Mouse (Mus musculus): ENCODE results near the gene Pa2g4. TPM values are rescaled to one million over a fixed set of nuclear protein-coding genes. Genes with fewer than 3 reads are reported as not detected.
A peak's percentile ranks its signal among the peaks of the same experiment; 100 is the strongest.

Pa2g4 gene
- polyA plus RNA-seq, 1 experiment from 2014 or later: 213 TPM

GRCm38 (mm10) chr10:128547361-128548032 is 18.3 kb downstream of the Pa2g4 start, which contains the start of gene Zc3h10:
Zc3h10 (minus strand) TSS chr10:128547774.
- H3K36me3 ChIP-seq: peaks cover 18% of the 10 kb centered on the region
- H3K4me2 ChIP-seq: peak within 1 kb of the TSS; percentile 74
- H3K4me3 ChIP-seq (replicated peaks): peak within 1 kb of the TSS; percentile 81
- no peaks in the 10 kb centered on the region for H3K9me3 ChIP-seq
- under 1% methylated on average over 50 of the region's 50 CpGs for WGBS
- peak; percentile 90 for ATAC-seq (ENCODE audit: insufficient read depth, low FRiP score, low read depth)
- no peaks in the 10 kb centered on the region for H3K4me1 ChIP-seq
- H3K27me3 ChIP-seq (replicated peaks): no peaks in the 10 kb centered on the region
- H3K9ac ChIP-seq: peak within 1 kb of the TSS; percentile 49
- H3K27ac ChIP-seq: peak within 1 kb of the TSS; percentile 97

DNA sequence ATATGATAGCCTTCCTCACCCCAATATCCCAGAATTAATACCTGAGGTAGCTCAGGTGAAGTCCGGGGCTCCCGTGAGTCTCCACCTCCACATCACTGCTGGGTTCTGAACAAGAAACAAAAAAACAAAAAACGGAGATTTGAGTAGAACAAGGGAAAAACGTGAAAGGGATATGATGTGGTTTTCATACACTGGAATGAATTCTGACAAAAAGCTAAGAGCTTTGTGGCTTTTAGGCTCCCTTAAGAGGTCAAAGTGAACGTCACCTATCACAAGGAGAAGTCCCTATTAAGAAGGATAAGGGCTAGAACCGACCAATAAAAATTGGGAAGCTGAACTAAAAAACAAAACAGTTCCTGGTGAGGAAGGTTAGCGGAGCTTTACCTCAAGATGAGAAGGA is 19.0 kb downstream of the Pa2g4 start:
- 17% methylated on average over 7 of the region's 7 CpGs for WGBS
- ATAC-seq (ENCODE audit: insufficient read depth, low FRiP score, low read depth): no peak

GRCm38 (mm10) chr10:128546361-128546760 is 19.4 kb downstream of the Pa2g4 start:
- no peaks in the 10 kb centered on the region for H3K4me1 ChIP-seq
- H3K9ac ChIP-seq: no peak overlapping the region
- 9% methylated on average over 4 of the region's 4 CpGs for WGBS
- peak overlapping the region; percentile 97 for H3K27ac ChIP-seq
- no peaks in the 10 kb centered on the region for H3K9me3 ChIP-seq
- peaks cover 18% of the 10 kb centered on the region for H3K36me3 ChIP-seq
- no peak for ATAC-seq (ENCODE audit: insufficient read depth, low FRiP score, low read depth)
- no peaks in the 10 kb centered on the region for H3K27me3 ChIP-seq (replicated peaks)
- H3K4me3 ChIP-seq (replicated peaks): peak overlapping the region; percentile 81
- H3K4me2 ChIP-seq: peak overlapping the region; percentile 74

More for the DNA sequence above, 19.0 kb downstream of the Pa2g4 start:
- Histone ChIP-seq H3K36me3 (peaks cover 18% of the 10 kb centered on the region), H3K9me3 (no peaks in the 10 kb centered on the region), H3K27ac (peak overlapping the region; percentile 97), H3K9ac (peak overlapping the region; percentile 49), H3K27me3 (replicated peaks) (no peaks in the 10 kb centered on the region), H3K4me3 (replicated peaks) (peak overlapping the region; percentile 81), H3K4me2 (peak overlapping the region; percentile 74), H3K4me1 (no peaks in the 10 kb centered on the region)

GRCm38 (mm10) chr10:128545570-128545898 is 20.3 kb downstream of the Pa2g4 start:
- H3K27ac ChIP-seq: no peak overlapping the region
- H3K4me2 ChIP-seq: no peak overlapping the region
- 76% methylated on average over 3 of the region's 3 CpGs for WGBS
- ATAC-seq (ENCODE audit: insufficient read depth, low FRiP score, low read depth): no peak
- H3K9ac ChIP-seq: no peak overlapping the region
- H3K4me1 ChIP-seq: no peaks in the 10 kb centered on the region
- H3K36me3 ChIP-seq: peaks cover 18% of the 10 kb centered on the region
- H3K4me3 ChIP-seq (replicated peaks): no peak overlapping the region
- no peaks in the 10 kb centered on the region for H3K27me3 ChIP-seq (replicated peaks)
- H3K9me3 ChIP-seq: no peaks in the 10 kb centered on the region

GRCm38 (mm10) chr10:128544674-128545569 is 20.9 kb downstream of the Pa2g4 start:
- Histone ChIP-seq H3K9me3 (no peaks in the 10 kb centered on the region), H3K9ac (no peak overlapping the region), H3K36me3 (peaks cover 18% of the 10 kb centered on the region), H3K27me3 (replicated peaks) (no peaks in the 10 kb centered on the region), H3K27ac (no peak overlapping the region), H3K4me3 (replicated peaks) (no peak overlapping the region), H3K4me2 (no peak overlapping the region), H3K4me1 (no peaks in the 10 kb centered on the region)
- no peak for ATAC-seq (ENCODE audit: insufficient read depth, low FRiP score, low read depth)
- 92% methylated on average over 37 of the region's 37 CpGs for WGBS

DNA sequence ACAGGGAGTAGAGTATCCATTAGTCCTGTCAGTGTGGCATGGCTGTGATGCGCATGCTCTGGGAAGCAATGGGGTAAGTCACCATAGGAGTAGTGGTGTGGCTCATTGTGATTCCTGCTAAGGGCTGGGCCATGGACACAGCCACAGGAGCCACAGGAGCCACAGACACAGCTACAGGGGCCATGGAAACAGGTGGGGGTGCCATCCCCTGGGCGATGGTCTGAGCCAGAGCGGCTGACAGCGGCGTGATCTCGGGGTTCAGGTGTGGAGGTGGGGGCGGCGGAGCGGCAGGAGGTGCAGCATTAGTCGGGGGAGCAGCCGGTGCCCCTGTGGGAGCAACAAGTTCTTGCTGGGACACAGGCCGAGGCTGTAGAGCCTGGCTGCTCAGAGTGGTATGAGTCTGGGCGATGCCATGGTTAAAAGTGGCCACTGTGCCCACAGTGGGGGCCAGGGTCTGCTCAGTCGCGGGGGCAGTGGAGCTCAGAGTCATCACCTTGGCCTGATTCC is 21.6 kb downstream of the Pa2g4 start:
- H3K9ac ChIP-seq: no peak overlapping the region
- H3K27me3 ChIP-seq (replicated peaks): no peaks in the 10 kb centered on the region
- ATAC-seq (ENCODE audit: insufficient read depth, low FRiP score, low read depth): no peak
- no peaks in the 10 kb centered on the region for H3K4me1 ChIP-seq
- no peak overlapping the region for H3K27ac ChIP-seq
- H3K4me2 ChIP-seq: no peak overlapping the region
- H3K9me3 ChIP-seq: no peaks in the 10 kb centered on the region
- peaks cover 18% of the 10 kb centered on the region for H3K36me3 ChIP-seq
- no peak overlapping the region for H3K4me3 ChIP-seq (replicated peaks)
- WGBS: 96% methylated on average over 15 of the region's 15 CpGs

DNA sequence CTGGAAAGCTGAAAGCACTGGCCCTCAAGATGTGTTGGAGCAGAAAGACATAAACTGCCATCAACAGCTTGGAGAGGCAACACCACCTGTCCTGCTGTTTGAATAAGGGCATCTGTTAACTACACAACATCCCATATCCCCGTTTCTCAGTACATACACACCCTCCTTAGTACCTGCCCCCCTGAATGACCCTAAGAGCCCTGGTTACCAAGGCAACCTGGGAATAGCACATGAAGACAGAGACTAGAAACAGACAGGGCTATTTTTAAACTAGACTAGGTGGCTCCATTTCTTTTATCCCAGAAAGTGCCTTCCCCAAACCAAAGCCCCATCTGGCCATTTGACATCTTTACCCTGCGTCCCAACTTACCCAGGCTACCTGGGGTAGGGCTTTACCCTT is 22.7 kb downstream of the Pa2g4 start:
- H3K9ac ChIP-seq: no peak overlapping the region
- ATAC-seq (ENCODE audit: insufficient read depth, low FRiP score, low read depth): no peak

GRCm38 (mm10) chr10:128538340-128538870 is 27.4 kb downstream of the Pa2g4 start:
- WGBS: 93% methylated on average over 1 of the region's 1 CpGs
- Histone ChIP-seq H3K27me3 (replicated peaks) (no peaks in the 10 kb centered on the region), H3K4me2 (no peak overlapping the region), H3K27ac (no peak overlapping the region), H3K36me3 (no peaks in the 10 kb centered on the region), H3K9me3 (no peaks in the 10 kb centered on the region), H3K9ac (no peak overlapping the region), H3K4me1 (peaks cover 4% of the 10 kb centered on the region; the same call in 1 of the 2 replicates), H3K4me3 (replicated peaks) (no peak overlapping the region)
- no peak for ATAC-seq (ENCODE audit: insufficient read depth, low FRiP score, low read depth)

More for the DNA sequence above, 22.7 kb downstream of the Pa2g4 start:
- Histone ChIP-seq H3K4me2 (no peak overlapping the region), H3K4me1 (no peaks in the 10 kb centered on the region), H3K9me3 (no peaks in the 10 kb centered on the region), H3K4me3 (replicated peaks) (no peak overlapping the region), H3K27ac (no peak overlapping the region), H3K36me3 (peaks cover 18% of the 10 kb centered on the region), H3K27me3 (replicated peaks) (no peaks in the 10 kb centered on the region)
- WGBS: 62% methylated on average over 2 of the region's 2 CpGs

DNA sequence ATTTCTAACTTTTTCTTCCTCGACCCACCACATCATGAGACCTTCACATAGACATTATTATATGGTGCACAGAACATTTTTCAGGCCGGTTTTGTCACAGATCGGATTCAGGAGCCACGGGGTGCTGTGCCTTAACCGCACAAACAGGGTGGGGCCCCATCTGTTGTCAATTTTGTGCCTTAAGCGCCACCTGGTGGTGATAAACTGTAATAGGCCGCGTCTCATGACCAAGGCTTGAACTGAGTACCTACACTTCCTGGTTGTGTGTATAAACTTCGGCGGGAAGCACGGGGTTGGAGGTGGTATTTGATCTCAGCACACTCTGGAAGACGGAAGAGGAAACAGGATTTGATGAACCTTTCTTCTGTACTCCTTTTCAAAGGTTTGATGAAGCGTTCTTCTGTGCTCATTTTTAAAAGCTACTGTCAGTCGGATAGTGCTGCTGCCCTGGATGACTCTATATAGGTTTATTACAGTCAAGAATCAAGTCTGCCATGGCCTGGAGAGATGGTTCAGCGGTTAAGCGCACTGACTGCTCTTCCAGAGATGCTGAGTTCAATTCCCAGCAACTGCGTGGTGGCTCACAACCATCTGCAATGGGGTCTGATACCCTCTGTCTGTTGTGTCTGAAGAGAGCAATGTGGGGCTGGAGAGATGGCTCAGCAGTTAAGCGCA is 29.4 kb downstream of the Pa2g4 start:
- H3K4me1 ChIP-seq: peaks cover 4% of the 10 kb centered on the region; the same call in 1 of the 2 replicates
- H3K4me3 ChIP-seq (replicated peaks): peak overlapping the region; percentile 22
- WGBS: 14% methylated on average over 18 of the region's 18 CpGs
- H3K27me3 ChIP-seq (replicated peaks): no peaks in the 10 kb centered on the region
- ATAC-seq (ENCODE audit: insufficient read depth, low FRiP score, low read depth): peak; percentile 93
- no peaks in the 10 kb centered on the region for H3K9me3 ChIP-seq
- peak overlapping the region; percentile 50 for H3K4me2 ChIP-seq
- H3K27ac ChIP-seq: peak overlapping the region; percentile 67
- no peaks in the 10 kb centered on the region for H3K36me3 ChIP-seq
- H3K9ac ChIP-seq: no peak overlapping the region

- Histone ChIP-seq H3K9me3 (no peaks in the 10 kb centered on the region), H3K4me3 (replicated peaks) (peak overlapping the region; percentile 22; the same call in 1 of the 2 replicates), H3K9ac (no peak overlapping the region)
These were observed 30.0 kb downstream of the Pa2g4 start for GRCm38 (mm10) chr10:128535624-128536265.

GRCm38 (mm10) chr10:128535206-128535605 is 30.6 kb downstream of the Pa2g4 start:
- H3K4me3 ChIP-seq (replicated peaks): no peak overlapping the region
- 56% methylated on average over 2 of the region's 2 CpGs for WGBS
- ATAC-seq (ENCODE audit: insufficient read depth, low FRiP score, low read depth): no peak
- H3K36me3 ChIP-seq: no peaks in the 10 kb centered on the region
- H3K27me3 ChIP-seq (replicated peaks): no peaks in the 10 kb centered on the region
- peaks cover 4% of the 10 kb centered on the region; the same call in 1 of the 2 replicates for H3K4me1 ChIP-seq
- H3K9me3 ChIP-seq: no peaks in the 10 kb centered on the region
- H3K4me2 ChIP-seq: no peak overlapping the region
- H3K9ac ChIP-seq: no peak overlapping the region
- no peak overlapping the region for H3K27ac ChIP-seq

More at GRCm38 (mm10) chr10:128535624-128536265, 30.0 kb downstream of the Pa2g4 start:
- no peaks in the 10 kb centered on the region for H3K36me3 ChIP-seq
- peak; percentile 23; the same call in 1 of the 2 replicates for ATAC-seq (ENCODE audit: insufficient read depth, low FRiP score, low read depth)
- 72% methylated on average over 4 of the region's 4 CpGs for whole genome bisulfite sequencing
- peak overlapping the region; percentile 50 for H3K4me2 ChIP-seq
- H3K4me1 ChIP-seq: peaks cover 4% of the 10 kb centered on the region; the same call in 1 of the 2 replicates
- peak overlapping the region; percentile 67 for H3K27ac ChIP-seq
- no peaks in the 10 kb centered on the region for H3K27me3 ChIP-seq (replicated peaks)
